Mouse (Mus musculus): ENCODE data around the gene Rasl10a.

GRCm38 (mm10) chr11:5057541-5057855 lies 430 bp upstream of the Rasl10a start:
- TF ChIP-seq USF1 (IDR thresholded peaks at IDR 0.05; ENCODE audit: low read depth) (no peak), CEBPB (IDR thresholded peaks at IDR 0.05; ENCODE audit: insufficient read depth, poor library complexity, severe bottlenecking) (no peak), POLR2A (IDR thresholded peaks at IDR 0.05; ENCODE audit: insufficient read length, low read depth) (no peak), MAX (IDR thresholded peaks at IDR 0.05; ENCODE audit: low read depth) (no peak), TCF12 (IDR thresholded peaks at IDR 0.05; ENCODE audit: insufficient read depth, poor library complexity, severe bottlenecking) (no peak), POLR2AphosphoS2 (IDR thresholded peaks at IDR 0.05; ENCODE audit: insufficient read length, low read depth) (no peak), E2F4 (IDR thresholded peaks at IDR 0.05; ENCODE audit: insufficient read depth) (no peak), MYOG (IDR thresholded peaks at IDR 0.05; ENCODE audit: control insufficient read depth in 1 of 3, insufficient read depth in 1 of 3, insufficient read length in 2 of 3, low read depth in 2 of 3) (no peak), TCF3 (IDR thresholded peaks at IDR 0.05; ENCODE audit: insufficient read length, low read depth) (no peak), REST (IDR thresholded peaks at IDR 0.05; ENCODE audit: insufficient read depth, insufficient read length) (no peak), SRF (IDR thresholded peaks at IDR 0.05; ENCODE audit: control insufficient read depth, insufficient read length, low read depth) (no peak), MYOD1 (IDR thresholded peaks at IDR 0.05; ENCODE audit: control insufficient read depth in 1 of 3, insufficient read length in 2 of 3, low read depth in 2 of 3) (no peak)

Data from myocyte (in vitro differentiated cells).